Mouse (Mus musculus): Measurements from ENCODE around the gene Pbx3. TPM values are rescaled to one million over a fixed set of nuclear protein-coding genes. Genes with fewer than 3 reads are reported as not detected.
A peak's percentile ranks its signal among the peaks of the same experiment; 100 is the strongest.

The Pbx3 gene
- polyA plus RNA-seq, 1 experiment from 2014 or later = 46.1 TPM

DNA sequence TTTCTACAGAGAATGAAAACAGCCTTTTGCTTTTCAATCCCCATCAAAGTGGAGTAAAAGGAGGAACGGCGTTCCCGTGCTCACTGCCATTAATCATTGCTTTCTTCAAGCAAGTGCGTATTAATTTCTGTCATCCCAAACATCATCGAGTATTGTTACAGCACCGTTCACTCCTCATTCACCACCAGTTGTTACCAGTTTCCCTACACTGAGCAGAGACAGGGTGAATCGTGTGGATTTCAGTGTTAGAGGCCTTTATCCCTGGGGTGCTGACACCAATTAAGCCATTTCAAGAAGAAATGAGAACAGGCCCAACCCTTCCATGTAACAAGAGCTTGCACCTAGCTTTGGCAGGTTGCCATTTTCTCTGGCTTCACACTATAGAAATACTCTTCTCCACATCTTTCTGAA, 17.1 kb downstream of the Pbx3 start:
- ATAC-seq (replicated peaks; ENCODE audit: low FRiP score) (0 out of 2 replicates have a peak, but pooled peaks have one; percentile 44), DNase-seq (ENCODE audit: low spot score) (no peak)
- WGBS = 47% methylated on average over 7 of the region's 7 CpGs

DNA sequence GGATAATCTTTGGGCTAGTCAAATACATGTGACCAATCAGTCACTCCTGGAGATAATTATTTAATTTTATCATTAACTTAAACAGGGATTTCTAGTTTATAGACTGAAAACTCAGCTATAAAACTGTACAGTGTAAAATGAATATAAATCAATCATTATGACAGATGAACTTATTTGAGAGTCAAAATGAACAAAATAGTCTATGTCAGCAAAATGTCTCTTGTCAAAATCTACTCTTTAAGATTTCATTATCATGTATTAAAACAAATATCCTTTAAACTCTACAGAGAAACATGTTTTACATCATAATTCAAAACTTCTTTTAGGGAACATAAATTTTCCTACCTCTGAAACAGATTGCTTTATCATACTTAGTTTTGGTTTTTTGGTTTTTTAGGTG, 20.9 kb downstream of the Pbx3 start:
- ATAC-seq (replicated peaks; ENCODE audit: low FRiP score) = no peak
- Histone ChIP-seq H3K27ac (ENCODE audit: low read depth, low read length) (no peak overlapping the region), H3K4me1 (replicated peaks; ENCODE audit: control insufficient read depth, insufficient read depth, low read length) (peaks cover 6% of the 10 kb centered on the region; the same call in 1 of the 2 replicates), H3K36me3 (ENCODE audit: control insufficient read depth, insufficient read depth, low read length) (no peaks in the 10 kb centered on the region), H3K4me2 (ENCODE audit: low read depth, low read length, severe bottlenecking) (no peak overlapping the region), H3K27me3 (ENCODE audit: control insufficient read depth, insufficient read depth, low read length) (no peaks in the 10 kb centered on the region), H3K4me3 (ENCODE audit: low read depth, low read length) (no peak overlapping the region), H3K9me3 (ENCODE audit: control insufficient read depth, low read length) (no peaks in the 10 kb centered on the region), H3K9ac (ENCODE audit: low read length) (no peak overlapping the region)
- no peak for DNase-seq (ENCODE audit: low spot score)

More for the DNA sequence above, 17.1 kb downstream of the Pbx3 start:
- Histone ChIP-seq H3K27me3 (ENCODE audit: control insufficient read depth, insufficient read depth, low read length) (no peaks in the 10 kb centered on the region), H3K4me3 (ENCODE audit: low read depth, low read length) (no peak overlapping the region), H3K4me1 (replicated peaks; ENCODE audit: control insufficient read depth, insufficient read depth, low read length) (peaks cover 8% of the 10 kb centered on the region), H3K4me2 (ENCODE audit: low read depth, low read length, severe bottlenecking) (no peak overlapping the region), H3K9me3 (ENCODE audit: control insufficient read depth, low read length) (no peaks in the 10 kb centered on the region), H3K27ac (ENCODE audit: low read depth, low read length) (no peak overlapping the region), H3K36me3 (ENCODE audit: control insufficient read depth, insufficient read depth, low read length) (no peaks in the 10 kb centered on the region), H3K9ac (ENCODE audit: low read length) (no peak overlapping the region)

DNA sequence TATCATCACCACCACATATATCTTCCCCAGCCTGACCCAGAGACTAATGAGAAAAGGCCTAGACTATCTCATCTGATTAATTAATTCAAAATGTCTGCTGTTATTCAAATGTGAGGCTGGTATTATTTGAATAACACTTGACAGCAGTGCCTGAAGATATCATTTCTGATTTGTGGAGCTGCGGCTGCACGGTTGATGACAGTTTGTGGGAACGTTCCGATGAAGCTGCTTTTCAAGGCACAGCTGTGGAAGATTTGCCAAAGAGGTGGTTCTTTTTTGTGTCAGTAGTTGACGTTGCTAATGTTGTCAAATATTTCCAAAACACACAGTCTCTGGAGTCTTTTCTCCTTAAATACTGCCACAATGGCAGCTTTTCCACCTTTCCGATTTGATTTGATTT, 25.8 kb downstream of the Pbx3 start:
- Histone ChIP-seq H3K4me2 (ENCODE audit: low read depth, low read length, severe bottlenecking) (no peak overlapping the region), H3K36me3 (ENCODE audit: control insufficient read depth, insufficient read depth, low read length) (no peaks in the 10 kb centered on the region), H3K4me3 (ENCODE audit: low read depth, low read length) (no peak overlapping the region), H3K9ac (ENCODE audit: low read length) (no peak overlapping the region), H3K27ac (ENCODE audit: low read depth, low read length) (no peak overlapping the region; the same call in 1 of the 2 replicates), H3K4me1 (replicated peaks; ENCODE audit: control insufficient read depth, insufficient read depth, low read length) (0 out of 2 replicates have a peak, but pooled peaks cover 3% of the 10 kb centered on the region), H3K9me3 (ENCODE audit: control insufficient read depth, low read length) (no peaks in the 10 kb centered on the region), H3K27me3 (ENCODE audit: control insufficient read depth, insufficient read depth, low read length) (no peaks in the 10 kb centered on the region)
- no peak for ATAC-seq (replicated peaks; ENCODE audit: low FRiP score)
- 59% methylated on average over 6 of the region's 6 CpGs for WGBS
- no peak for DNase-seq (ENCODE audit: low spot score)

DNA sequence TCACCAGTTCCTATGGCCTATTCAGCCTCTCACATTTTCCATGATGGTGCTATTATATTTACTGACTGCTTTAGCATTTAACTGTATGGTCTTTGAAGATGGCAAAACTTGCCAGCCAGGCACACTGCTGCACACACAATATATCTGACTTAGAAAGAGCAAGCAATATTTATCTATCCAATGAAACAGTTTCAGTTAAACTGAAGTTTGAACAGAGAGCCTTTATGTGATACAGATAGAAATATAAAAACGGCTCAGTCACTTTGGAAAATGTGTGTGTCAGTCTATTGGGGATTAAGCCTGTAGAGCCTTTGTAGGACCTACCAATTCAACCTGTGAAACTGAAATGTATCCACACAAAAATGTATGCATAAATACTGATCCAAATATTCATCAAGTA, 74.3 kb downstream of the Pbx3 start:
- no peak for ATAC-seq (replicated peaks; ENCODE audit: low FRiP score)
- Histone ChIP-seq H3K27ac (ENCODE audit: low read depth, low read length) (no peak overlapping the region), H3K4me1 (replicated peaks; ENCODE audit: control insufficient read depth, insufficient read depth, low read length) (no peaks in the 10 kb centered on the region), H3K9me3 (ENCODE audit: control insufficient read depth, low read length) (no peaks in the 10 kb centered on the region), H3K9ac (ENCODE audit: low read length) (no peak overlapping the region), H3K36me3 (ENCODE audit: control insufficient read depth, insufficient read depth, low read length) (no peaks in the 10 kb centered on the region), H3K27me3 (ENCODE audit: control insufficient read depth, insufficient read depth, low read length) (no peaks in the 10 kb centered on the region), H3K4me2 (ENCODE audit: low read depth, low read length, severe bottlenecking) (no peak overlapping the region), H3K4me3 (ENCODE audit: low read depth, low read length) (no peak overlapping the region)
- WGBS = 87% methylated on average over 1 of the region's 1 CpGs
- DNase-seq (ENCODE audit: low spot score) = no peak

- H3K9me3 ChIP-seq (ENCODE audit: control insufficient read depth, low read length) = no peaks in the 10 kb centered on the region
- H3K4me3 ChIP-seq (ENCODE audit: low read depth, low read length) = no peak overlapping the region
- no peak overlapping the region for H3K4me2 ChIP-seq (ENCODE audit: low read depth, low read length, severe bottlenecking)
- 97% methylated on average over 3 of the region's 3 CpGs for WGBS
- DNase-seq (ENCODE audit: low spot score) (no peak), ATAC-seq (replicated peaks; ENCODE audit: low FRiP score) (no peak)
- no peaks in the 10 kb centered on the region for H3K27me3 ChIP-seq (ENCODE audit: control insufficient read depth, insufficient read depth, low read length)
- no peaks in the 10 kb centered on the region for H3K36me3 ChIP-seq (ENCODE audit: control insufficient read depth, insufficient read depth, low read length)
- no peaks in the 10 kb centered on the region for H3K4me1 ChIP-seq (replicated peaks; ENCODE audit: control insufficient read depth, insufficient read depth, low read length)
- no peak overlapping the region for H3K27ac ChIP-seq (ENCODE audit: low read depth, low read length)
- H3K9ac ChIP-seq (ENCODE audit: low read length) = no peak overlapping the region
Observed at GRCm38 (mm10) chr2:34298202-34298601, 74.7 kb downstream of the Pbx3 start.

- WGBS = 88% methylated on average over 1 of the region's 1 CpGs
- no peak for DNase-seq (ENCODE audit: low spot score)
- no peak overlapping the region for H3K27ac ChIP-seq (ENCODE audit: low read depth, low read length)
Observed at GRCm38 (mm10) chr2:34289726-34290125, 83.2 kb downstream of the Pbx3 start.

DNA sequence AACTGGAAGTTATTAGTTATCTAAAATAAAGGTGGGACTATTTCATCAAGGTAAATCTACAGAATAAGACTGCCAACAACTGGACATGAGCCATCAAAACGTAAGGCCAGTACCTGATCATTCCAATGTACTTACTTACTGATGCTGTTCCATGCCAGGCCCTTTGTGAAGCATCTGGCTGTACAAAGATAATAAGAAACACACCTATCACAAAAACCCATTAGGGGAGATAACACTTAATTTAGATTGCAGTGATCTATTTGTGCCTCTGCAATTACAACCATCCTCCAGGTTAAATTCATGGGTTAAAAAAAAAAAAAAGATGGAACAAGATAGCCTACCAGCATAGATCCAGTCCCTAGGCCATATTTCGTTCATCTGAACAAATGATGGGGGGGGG, 88.7 kb downstream of the Pbx3 start:
- 76% methylated on average over 2 of the region's 2 CpGs for WGBS
- ATAC-seq (replicated peaks; ENCODE audit: low FRiP score) = no peak

More at GRCm38 (mm10) chr2:34289726-34290125, 83.2 kb downstream of the Pbx3 start:
- Histone ChIP-seq H3K4me2 (ENCODE audit: low read depth, low read length, severe bottlenecking) (no peak overlapping the region), H3K9ac (ENCODE audit: low read length) (no peak overlapping the region), H3K27me3 (ENCODE audit: control insufficient read depth, insufficient read depth, low read length) (no peaks in the 10 kb centered on the region), H3K9me3 (ENCODE audit: control insufficient read depth, low read length) (no peaks in the 10 kb centered on the region), H3K36me3 (ENCODE audit: control insufficient read depth, insufficient read depth, low read length) (no peaks in the 10 kb centered on the region), H3K4me1 (replicated peaks; ENCODE audit: control insufficient read depth, insufficient read depth, low read length) (peaks cover 6% of the 10 kb centered on the region; the same call in 1 of the 2 replicates), H3K4me3 (ENCODE audit: low read depth, low read length) (no peak overlapping the region)
- ATAC-seq (replicated peaks; ENCODE audit: low FRiP score) = no peak

DNA sequence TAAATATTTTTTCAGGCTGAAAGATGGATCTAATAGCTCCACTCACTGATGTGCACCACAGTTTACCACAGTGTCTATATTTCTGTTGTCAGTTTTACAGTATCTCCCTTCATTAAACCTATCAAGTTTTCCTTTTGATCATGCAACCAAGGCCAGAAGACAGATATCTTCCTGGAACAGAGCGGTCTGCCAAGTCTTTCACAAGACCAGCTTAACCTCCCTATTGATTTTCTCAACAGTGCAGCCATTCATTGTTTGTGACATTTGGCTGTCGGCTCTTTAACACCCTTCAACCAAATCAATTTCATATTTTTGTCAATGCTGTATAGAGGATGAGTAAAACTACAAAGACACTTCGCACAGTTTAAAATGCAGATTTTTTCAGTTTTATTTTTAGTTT, 91.9 kb downstream of the Pbx3 start:
- H3K27ac ChIP-seq (ENCODE audit: low read depth, low read length) = no peak overlapping the region
- no peaks in the 10 kb centered on the region for H3K27me3 ChIP-seq (ENCODE audit: control insufficient read depth, insufficient read depth, low read length)
- H3K4me3 ChIP-seq (ENCODE audit: low read depth, low read length) = no peak overlapping the region
- H3K9ac ChIP-seq (ENCODE audit: low read length) = no peak overlapping the region
- H3K9me3 ChIP-seq (ENCODE audit: control insufficient read depth, low read length) = no peaks in the 10 kb centered on the region
- no peak for DNase-seq (ENCODE audit: low spot score)
- WGBS = 35% methylated on average over 3 of the region's 3 CpGs
- no peak overlapping the region for H3K4me2 ChIP-seq (ENCODE audit: low read depth, low read length, severe bottlenecking)
- no peaks in the 10 kb centered on the region for H3K36me3 ChIP-seq (ENCODE audit: control insufficient read depth, insufficient read depth, low read length)
- ATAC-seq (replicated peaks; ENCODE audit: low FRiP score) = no peak
- H3K4me1 ChIP-seq (replicated peaks; ENCODE audit: control insufficient read depth, insufficient read depth, low read length) = no peaks in the 10 kb centered on the region; the same call in 1 of the 2 replicates

More for the DNA sequence above, 88.7 kb downstream of the Pbx3 start:
- Histone ChIP-seq H3K4me2 (ENCODE audit: low read depth, low read length, severe bottlenecking) (no peak overlapping the region), H3K9me3 (ENCODE audit: control insufficient read depth, low read length) (no peaks in the 10 kb centered on the region), H3K4me3 (ENCODE audit: low read depth, low read length) (no peak overlapping the region), H3K4me1 (replicated peaks; ENCODE audit: control insufficient read depth, insufficient read depth, low read length) (peaks cover 6% of the 10 kb centered on the region; the same call in 1 of the 2 replicates), H3K9ac (ENCODE audit: low read length) (no peak overlapping the region), H3K27me3 (ENCODE audit: control insufficient read depth, insufficient read depth, low read length) (no peaks in the 10 kb centered on the region), H3K36me3 (ENCODE audit: control insufficient read depth, insufficient read depth, low read length) (no peaks in the 10 kb centered on the region), H3K27ac (ENCODE audit: low read depth, low read length) (no peak overlapping the region)
- DNase-seq (ENCODE audit: low spot score) = no peak

DNA sequence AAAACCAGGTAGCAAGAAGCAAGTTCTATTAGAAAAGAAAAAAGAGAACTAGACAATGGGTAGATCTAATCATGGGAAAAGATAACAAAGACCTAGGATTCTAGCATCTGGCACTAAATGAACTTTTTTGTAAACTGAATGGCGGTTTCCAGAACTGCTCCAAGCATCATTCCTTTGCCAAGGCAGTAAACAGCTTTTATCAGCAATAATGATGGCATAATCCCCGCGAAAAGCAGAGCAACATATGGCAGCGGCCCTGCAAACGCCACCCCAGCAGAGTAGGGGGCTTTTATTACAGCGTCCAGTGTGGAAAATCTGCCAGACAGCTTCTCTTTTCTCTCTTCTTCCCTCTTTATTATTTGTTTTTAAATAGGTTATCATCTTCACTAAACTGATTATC, 93.2 kb downstream of the Pbx3 start:
- H3K9me3 ChIP-seq (ENCODE audit: control insufficient read depth, low read length) = no peaks in the 10 kb centered on the region
- no peak overlapping the region for H3K9ac ChIP-seq (ENCODE audit: low read length)
- no peak overlapping the region for H3K4me2 ChIP-seq (ENCODE audit: low read depth, low read length, severe bottlenecking)
- H3K27ac ChIP-seq (ENCODE audit: low read depth, low read length) = no peak overlapping the region
- ATAC-seq (replicated peaks; ENCODE audit: low FRiP score) (no peak), DNase-seq (ENCODE audit: low spot score) (no peak)
- H3K27me3 ChIP-seq (ENCODE audit: control insufficient read depth, insufficient read depth, low read length) = no peaks in the 10 kb centered on the region
- no peaks in the 10 kb centered on the region for H3K36me3 ChIP-seq (ENCODE audit: control insufficient read depth, insufficient read depth, low read length)
- H3K4me1 ChIP-seq (replicated peaks; ENCODE audit: control insufficient read depth, insufficient read depth, low read length) = no peaks in the 10 kb centered on the region; the same call in 1 of the 2 replicates
- 38% methylated on average over 6 of the region's 6 CpGs for WGBS
- no peak overlapping the region for H3K4me3 ChIP-seq (ENCODE audit: low read depth, low read length)

Measured in forebrain, embryonic 11.5 days (tissue).